Mouse (Mus musculus): ENCODE data around the gene Nlrp6. TPM values are rescaled to one million over a fixed set of nuclear protein-coding genes. Genes with fewer than 3 reads are reported as not detected.

The Nlrp6 gene
- polyA plus RNA-seq, 1 experiment, result 0.18 TPM

DNA sequence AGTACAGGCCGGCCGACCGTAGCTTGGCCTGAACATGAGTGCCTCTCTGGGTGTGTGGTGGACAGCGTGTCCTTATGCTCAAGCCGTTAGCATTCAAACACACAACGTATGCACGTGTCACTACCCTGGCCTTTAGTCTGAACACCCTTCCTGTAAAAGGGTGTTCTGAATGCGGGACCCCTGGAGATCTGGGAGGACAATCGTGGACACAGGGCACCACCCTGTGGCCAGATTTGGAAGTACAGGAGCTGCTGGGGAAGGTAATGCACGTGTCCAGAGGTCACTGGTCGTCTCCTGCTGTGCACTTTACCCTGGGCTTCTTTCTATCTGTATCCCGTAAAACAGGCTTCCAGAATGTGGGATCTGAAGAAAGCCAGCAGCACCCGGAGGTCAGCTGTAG lies 17.5 kb upstream of the Nlrp6 start:
- Histone ChIP-seq H3K4me3 (replicated peaks; ENCODE audit: insufficient read depth, low read depth, low read length) (no peak overlapping the region), H3K27me3 (ENCODE audit: control insufficient read depth, insufficient read depth, low read length) (no peaks in the 10 kb centered on the region), H3K27ac (ENCODE audit: insufficient read depth, low read length) (no peak overlapping the region), H3K4me1 (ENCODE audit: control insufficient read depth, insufficient read depth, low read length) (no peaks in the 10 kb centered on the region)
- peak; percentile 65 to 81 for DNase-seq
- 21% methylated on average over 13 of the region's 13 CpGs for WGBS
- no peak for TF ChIP-seq POLR2A (IDR thresholded peaks at IDR 0.05; ENCODE audit: borderline replicate concordance, insufficient read depth, low read length)
- peak; percentile 99 for TF ChIP-seq CTCF (IDR thresholded peaks at IDR 0.05; ENCODE audit: borderline replicate concordance, insufficient read depth, low read depth, low read length)

DNA sequence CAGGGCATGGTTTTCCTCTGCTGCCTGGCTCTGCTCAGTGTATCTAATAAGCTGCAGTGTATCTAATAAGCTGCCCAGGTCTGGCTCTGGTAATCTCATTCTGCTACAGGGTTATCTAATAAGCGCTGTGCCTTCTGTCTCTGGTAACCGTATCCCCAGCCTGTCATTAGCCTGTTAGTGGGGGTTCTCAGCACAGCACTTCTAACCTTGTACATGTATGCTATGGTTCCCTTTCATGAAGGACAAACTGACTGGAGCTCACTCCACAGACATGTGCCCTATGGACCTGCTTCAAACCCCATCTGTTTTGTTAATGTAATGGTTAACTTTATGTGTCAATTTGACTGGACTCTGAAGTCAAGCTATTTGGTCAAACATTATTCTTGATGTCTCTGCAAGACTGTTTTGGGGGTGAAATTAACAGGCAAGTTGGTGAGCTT lies 15.0 kb upstream of the Nlrp6 start:
- no peak overlapping the region for H3K27ac ChIP-seq (ENCODE audit: insufficient read depth, low read length)
- WGBS, result 87% methylated on average over 2 of the region's 2 CpGs
- TF ChIP-seq POLR2A (IDR thresholded peaks at IDR 0.05; ENCODE audit: borderline replicate concordance, insufficient read depth, low read length) (no peak), CTCF (IDR thresholded peaks at IDR 0.05; ENCODE audit: borderline replicate concordance, insufficient read depth, low read depth, low read length) (no peak)
- no peak overlapping the region for H3K4me3 ChIP-seq (replicated peaks; ENCODE audit: insufficient read depth, low read depth, low read length)
- H3K27me3 ChIP-seq (ENCODE audit: control insufficient read depth, insufficient read depth, low read length), result no peaks in the 10 kb centered on the region
- DNase-seq, result no peak
- 0 out of 2 replicates have a peak, but pooled peaks cover 2% of the 10 kb centered on the region for H3K4me1 ChIP-seq (ENCODE audit: control insufficient read depth, insufficient read depth, low read length)

DNA sequence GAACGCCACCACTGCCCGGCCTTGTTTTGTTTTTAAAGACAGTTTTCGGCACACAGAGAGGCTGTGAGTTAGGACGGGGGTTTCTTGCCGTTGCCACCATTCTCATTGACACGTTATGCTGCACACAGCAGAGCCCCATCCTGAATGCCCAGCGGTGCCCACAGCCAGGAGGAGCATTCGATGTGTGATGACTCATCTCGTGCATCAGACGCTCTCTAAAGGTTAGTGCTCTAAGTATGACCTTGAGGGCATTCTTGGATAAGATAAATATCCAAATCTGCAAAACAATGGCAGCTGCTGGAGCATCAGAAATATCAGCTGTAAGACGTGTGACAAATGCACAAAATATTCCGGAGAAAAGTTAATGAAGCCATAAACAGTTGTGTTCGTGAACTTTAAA lies 13.6 kb upstream of the Nlrp6 start:
- TF ChIP-seq CTCF (IDR thresholded peaks at IDR 0.05; ENCODE audit: borderline replicate concordance, insufficient read depth, low read depth, low read length), result no peak
- no peak for TF ChIP-seq POLR2A (IDR thresholded peaks at IDR 0.05; ENCODE audit: borderline replicate concordance, insufficient read depth, low read length)
- WGBS, result 84% methylated on average over 13 of the region's 13 CpGs
- H3K4me3 ChIP-seq (replicated peaks; ENCODE audit: insufficient read depth, low read depth, low read length), result no peak overlapping the region

DNA sequence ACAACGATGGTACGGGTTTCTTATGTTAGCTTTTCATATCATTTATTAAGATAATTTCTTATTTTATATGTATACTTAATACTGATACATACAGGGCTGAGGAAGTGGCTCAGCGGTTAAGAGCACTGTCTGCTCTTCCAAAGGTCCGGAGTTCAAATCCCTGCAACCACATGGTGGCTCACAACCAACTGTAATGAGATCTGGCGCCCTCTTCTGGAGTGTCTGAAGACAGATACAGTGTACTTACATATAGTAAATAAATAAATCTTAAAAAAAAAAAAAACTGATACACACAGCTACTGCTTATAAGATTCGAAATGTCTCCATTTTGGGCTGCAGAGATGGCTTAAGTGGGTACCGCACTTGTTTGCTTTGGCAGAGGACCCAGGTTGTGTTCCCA lies 13.0 kb upstream of the Nlrp6 start:
- Histone ChIP-seq H3K27ac (ENCODE audit: insufficient read depth, low read length) (no peak overlapping the region), H3K4me3 (replicated peaks; ENCODE audit: insufficient read depth, low read depth, low read length) (no peak overlapping the region), H3K4me1 (ENCODE audit: control insufficient read depth, insufficient read depth, low read length) (0 out of 2 replicates have a peak, but pooled peaks cover 2% of the 10 kb centered on the region), H3K27me3 (ENCODE audit: control insufficient read depth, insufficient read depth, low read length) (no peaks in the 10 kb centered on the region)
- 86% methylated on average over 7 of the region's 7 CpGs for WGBS
- no peak for TF ChIP-seq CTCF (IDR thresholded peaks at IDR 0.05; ENCODE audit: borderline replicate concordance, insufficient read depth, low read depth, low read length)
- no peak for TF ChIP-seq POLR2A (IDR thresholded peaks at IDR 0.05; ENCODE audit: borderline replicate concordance, insufficient read depth, low read length)
- DNase-seq, result no peak

More for the DNA sequence above, 13.6 kb upstream of the Nlrp6 start:
- H3K27me3 ChIP-seq (ENCODE audit: control insufficient read depth, insufficient read depth, low read length), result no peaks in the 10 kb centered on the region
- no peak for DNase-seq
- no peak overlapping the region for H3K27ac ChIP-seq (ENCODE audit: insufficient read depth, low read length)
- 0 out of 2 replicates have a peak, but pooled peaks cover 2% of the 10 kb centered on the region for H3K4me1 ChIP-seq (ENCODE audit: control insufficient read depth, insufficient read depth, low read length)

DNA sequence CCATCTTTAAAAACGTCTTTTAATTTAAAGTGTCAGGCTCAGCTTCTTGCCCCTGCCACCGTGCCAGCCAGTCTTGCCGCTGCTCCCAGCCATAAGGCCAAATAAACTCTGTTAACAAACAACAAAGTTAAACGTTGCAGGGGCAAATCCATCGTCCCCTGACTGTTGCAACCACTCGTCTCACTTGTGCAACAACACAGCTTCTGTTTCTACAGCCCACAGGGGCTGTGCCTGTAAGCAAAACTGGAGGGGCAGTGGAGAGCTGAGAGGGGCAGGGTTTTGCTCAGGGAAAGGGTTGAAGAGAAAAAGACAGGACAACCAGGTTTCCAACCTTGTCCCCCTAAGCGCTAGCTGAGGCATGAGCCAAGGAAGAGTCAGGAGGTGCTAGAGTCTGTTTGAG lies 12.5 kb upstream of the Nlrp6 start:
- 0 out of 2 replicates have a peak, but pooled peaks cover 2% of the 10 kb centered on the region for H3K4me1 ChIP-seq (ENCODE audit: control insufficient read depth, insufficient read depth, low read length)
- no peaks in the 10 kb centered on the region for H3K27me3 ChIP-seq (ENCODE audit: control insufficient read depth, insufficient read depth, low read length)
- 61% methylated on average over 7 of the region's 7 CpGs for WGBS
- H3K27ac ChIP-seq (ENCODE audit: insufficient read depth, low read length), result no peak overlapping the region
- DNase-seq, result no peak
- H3K4me3 ChIP-seq (replicated peaks; ENCODE audit: insufficient read depth, low read depth, low read length), result no peak overlapping the region
- TF ChIP-seq POLR2A (IDR thresholded peaks at IDR 0.05; ENCODE audit: borderline replicate concordance, insufficient read depth, low read length) (no peak), CTCF (IDR thresholded peaks at IDR 0.05; ENCODE audit: borderline replicate concordance, insufficient read depth, low read depth, low read length) (no peak)

DNA sequence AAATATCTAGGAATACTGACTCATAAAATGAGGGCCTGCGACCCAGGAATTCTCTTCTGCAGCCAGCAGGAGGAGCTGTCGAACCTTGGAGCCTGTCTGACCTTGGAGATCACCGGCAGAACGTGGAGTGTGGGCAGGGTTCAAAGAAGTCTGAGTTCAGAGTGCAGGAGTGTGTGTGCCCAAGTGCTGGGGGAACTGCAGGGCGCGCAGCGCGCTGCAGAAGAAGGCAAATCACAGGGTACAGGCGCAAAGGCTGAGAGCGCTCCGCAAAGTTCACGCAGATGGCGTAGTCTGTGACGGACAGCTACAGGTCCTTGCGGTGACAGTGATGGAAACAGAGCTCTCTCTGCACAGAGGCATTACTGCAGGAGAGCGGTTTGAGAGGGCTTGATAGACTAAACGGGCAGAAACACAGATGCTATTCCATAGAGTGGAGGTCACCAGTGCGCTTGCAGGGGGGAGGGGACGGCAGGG lies 12.0 kb upstream of the Nlrp6 start:
- Histone ChIP-seq H3K4me1 (ENCODE audit: control insufficient read depth, insufficient read depth, low read length) (0 out of 2 replicates have a peak, but pooled peaks cover 2% of the 10 kb centered on the region), H3K4me3 (replicated peaks; ENCODE audit: insufficient read depth, low read depth, low read length) (peak overlapping the region; percentile 48), H3K27me3 (ENCODE audit: control insufficient read depth, insufficient read depth, low read length) (no peaks in the 10 kb centered on the region), H3K27ac (ENCODE audit: insufficient read depth, low read length) (no peak overlapping the region)
- TF ChIP-seq POLR2A (IDR thresholded peaks at IDR 0.05; ENCODE audit: borderline replicate concordance, insufficient read depth, low read length) (no peak), CTCF (IDR thresholded peaks at IDR 0.05; ENCODE audit: borderline replicate concordance, insufficient read depth, low read depth, low read length) (peak; percentile 83)
- 2% methylated on average over 19 of the region's 19 CpGs for WGBS
- DNase-seq, result peak; percentile 63 to 76

DNA sequence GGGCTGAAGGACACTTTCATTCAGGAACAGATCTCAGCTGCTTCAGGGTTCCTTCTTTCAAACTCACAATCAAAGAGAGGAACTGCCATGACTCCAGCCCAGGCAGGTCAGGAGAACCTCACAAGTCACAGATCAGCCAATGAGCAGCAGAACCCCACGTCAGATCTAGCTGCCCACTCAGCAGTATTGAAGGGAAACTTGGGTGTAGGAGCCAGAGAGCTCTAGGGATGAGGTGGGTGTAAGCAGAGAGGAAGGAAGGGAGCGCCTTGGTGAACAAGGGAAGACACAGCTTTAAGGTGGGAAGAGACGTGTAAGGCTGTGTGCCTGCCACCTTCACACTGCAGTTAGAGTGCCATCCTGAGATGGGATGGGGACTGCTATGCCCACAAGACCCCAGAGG lies 8.4 kb upstream of the Nlrp6 start:
- H3K4me1 ChIP-seq (ENCODE audit: control insufficient read depth, insufficient read depth, low read length), result 0 out of 2 replicates have a peak, but pooled peaks cover 2% of the 10 kb centered on the region
- 60% methylated on average over 3 of the region's 3 CpGs for WGBS
- no peaks in the 10 kb centered on the region for H3K27me3 ChIP-seq (ENCODE audit: control insufficient read depth, insufficient read depth, low read length)
- no peak overlapping the region for H3K4me3 ChIP-seq (replicated peaks; ENCODE audit: insufficient read depth, low read depth, low read length)
- DNase-seq, result no peak
- H3K27ac ChIP-seq (ENCODE audit: insufficient read depth, low read length), result no peak overlapping the region
- TF ChIP-seq CTCF (IDR thresholded peaks at IDR 0.05; ENCODE audit: borderline replicate concordance, insufficient read depth, low read depth, low read length), result no peak
- no peak for TF ChIP-seq POLR2A (IDR thresholded peaks at IDR 0.05; ENCODE audit: borderline replicate concordance, insufficient read depth, low read length)

GRCm38 (mm10) chr7:140912846-140913482 lies 7.7 kb upstream of the Nlrp6 start:
- no peak overlapping the region for H3K4me3 ChIP-seq (replicated peaks; ENCODE audit: insufficient read depth, low read depth, low read length)
- H3K4me1 ChIP-seq (ENCODE audit: control insufficient read depth, insufficient read depth, low read length), result 0 out of 2 replicates have a peak, but pooled peaks cover 2% of the 10 kb centered on the region
- no peaks in the 10 kb centered on the region for H3K27me3 ChIP-seq (ENCODE audit: control insufficient read depth, insufficient read depth, low read length)
- 76% methylated on average over 5 of the region's 5 CpGs for WGBS
- no peak for DNase-seq
- TF ChIP-seq CTCF (IDR thresholded peaks at IDR 0.05; ENCODE audit: borderline replicate concordance, insufficient read depth, low read depth, low read length), result no peak
- no peak for TF ChIP-seq POLR2A (IDR thresholded peaks at IDR 0.05; ENCODE audit: borderline replicate concordance, insufficient read depth, low read length)
- no peak overlapping the region for H3K27ac ChIP-seq (ENCODE audit: insufficient read depth, low read length)
